Mouse (Mus musculus) lung, postnatal 25 days (tissue): Measurements from ENCODE around the gene 4930404N11Rik.

Source experiments
- DNase-seq: peaks from one replicate; pipeline ENCODE4 v3.0.0; 2022; ENCODE audit warnings: low spot score

Gene 4930404N11Rik

DNA sequence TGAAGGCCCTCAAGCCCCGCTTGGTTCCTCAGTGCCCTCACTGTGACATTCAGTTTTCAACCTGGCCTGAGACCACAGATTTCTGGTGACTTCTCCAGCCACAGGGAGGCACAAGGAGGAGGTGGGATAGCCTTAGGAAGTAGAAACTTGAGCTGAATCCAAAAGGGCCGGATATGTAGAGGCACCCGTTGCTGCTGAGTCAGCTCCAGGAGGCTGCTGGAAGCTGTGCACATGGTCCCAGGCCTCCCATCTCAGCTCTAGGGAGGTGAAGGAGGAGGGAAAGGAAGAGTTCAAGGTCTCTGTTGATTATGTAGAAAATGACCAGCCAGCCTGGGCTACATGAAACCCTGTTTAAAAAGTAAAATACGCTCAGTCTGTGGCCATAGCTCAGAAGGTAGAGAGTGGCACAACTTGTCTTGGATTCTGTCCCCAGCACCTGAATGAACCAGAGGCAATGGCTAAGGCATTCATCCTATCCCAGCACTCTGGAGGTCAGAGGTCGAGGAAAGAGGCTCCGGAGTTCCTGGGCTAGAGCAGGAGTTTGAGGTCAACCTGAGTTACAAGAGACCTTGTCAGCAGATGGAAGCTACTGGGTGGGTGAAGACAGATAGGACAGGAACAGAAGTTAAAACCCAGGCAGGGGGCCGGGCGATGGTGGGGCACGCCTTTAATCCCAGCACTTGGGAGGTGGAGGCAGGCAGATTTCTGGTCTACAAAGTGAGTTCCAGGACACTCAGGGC lies 10.7 kb downstream of the 4930404N11Rik start:
- no peak for DNase-seq

DNA sequence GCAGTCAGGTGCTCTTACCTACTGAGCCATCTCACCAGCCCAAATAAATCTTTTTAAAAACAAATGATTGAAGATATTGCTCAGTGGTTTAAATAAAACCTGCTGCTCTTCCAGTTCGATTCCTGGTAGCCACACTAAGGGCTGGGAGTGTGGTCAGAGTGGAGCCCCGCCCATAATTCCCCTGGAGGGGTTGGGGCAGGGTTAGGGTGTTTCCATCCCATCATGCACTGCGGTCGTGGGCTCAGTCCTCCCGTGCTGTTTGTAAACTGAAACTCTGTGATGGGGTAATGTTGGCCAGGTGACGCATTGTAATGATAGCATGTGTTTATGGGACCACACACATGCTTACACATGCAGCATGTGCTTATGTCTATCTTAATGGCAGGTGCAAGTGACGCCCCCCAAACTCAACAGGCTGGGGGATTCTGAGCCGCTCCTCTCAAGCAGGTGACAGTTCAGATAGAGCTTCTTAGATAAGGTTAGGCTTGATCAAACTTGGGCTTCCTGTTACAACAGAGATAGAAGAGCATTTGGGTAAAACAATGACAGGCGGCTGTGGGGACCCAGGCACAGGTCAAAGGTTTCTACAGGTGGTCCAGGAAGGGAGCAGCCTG lies 13.8 kb downstream of the 4930404N11Rik start:
- no peak for DNase-seq

DNA sequence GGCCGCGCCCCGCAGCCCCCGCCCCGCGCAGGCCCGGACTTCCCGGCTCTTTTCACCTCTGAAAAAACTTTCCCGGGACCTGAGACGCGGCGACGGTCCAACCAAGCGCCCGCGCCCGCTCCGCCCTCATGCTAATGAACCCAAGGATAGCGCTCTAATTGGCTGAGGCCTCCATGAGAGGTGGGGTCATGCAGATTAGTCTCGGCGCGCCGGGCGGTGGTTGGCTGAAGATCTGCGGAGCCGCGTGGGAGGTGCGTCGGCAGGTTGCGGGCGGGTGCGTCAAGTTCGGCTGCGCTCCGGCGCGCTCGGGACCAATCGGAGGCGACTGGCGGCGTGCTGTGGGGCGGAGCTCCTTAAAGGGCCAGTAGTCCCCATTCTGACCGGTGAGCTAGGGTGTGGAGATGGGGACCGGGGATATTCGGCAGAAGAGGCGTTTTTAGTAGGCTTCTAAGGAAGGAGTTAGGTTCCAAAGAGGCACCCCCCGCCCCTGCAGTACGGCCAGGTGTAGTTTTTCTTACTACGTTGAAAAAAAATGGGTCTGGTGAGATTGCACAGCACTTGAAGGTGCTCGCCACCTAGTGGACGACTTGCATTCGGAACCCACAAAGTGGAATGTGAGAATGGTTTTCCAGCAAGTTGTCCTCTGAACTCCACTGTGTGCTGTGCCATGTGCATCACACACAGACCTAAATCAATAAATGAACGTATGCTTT lies 15.1 kb downstream of the 4930404N11Rik start, which contains the start of gene Hmg20b:
Hmg20b (minus strand) TSS at position 130 of the 713 bp plus-strand sequence.
- peak; percentile 100 for DNase-seq

DNA sequence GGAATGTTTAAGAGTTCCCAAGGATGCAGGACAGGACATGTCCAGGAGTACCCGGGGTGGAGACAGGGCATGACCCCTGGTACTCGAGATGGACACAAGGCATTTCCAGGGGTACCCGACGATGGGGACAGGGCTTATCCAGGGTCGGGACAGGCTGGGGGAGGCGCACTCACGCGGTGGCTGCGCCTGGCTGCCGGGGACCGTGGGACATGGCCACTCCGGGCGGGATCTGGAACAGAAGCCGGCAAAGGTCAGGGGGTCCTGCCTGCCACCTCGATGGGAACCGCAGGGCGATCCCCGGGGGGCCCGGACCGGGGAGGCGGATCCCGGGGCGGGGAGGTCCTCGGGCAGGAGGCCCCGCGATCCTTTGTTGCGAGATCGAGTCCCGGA lies 15.7 kb downstream of the 4930404N11Rik start:
- DNase-seq: no peak

DNA sequence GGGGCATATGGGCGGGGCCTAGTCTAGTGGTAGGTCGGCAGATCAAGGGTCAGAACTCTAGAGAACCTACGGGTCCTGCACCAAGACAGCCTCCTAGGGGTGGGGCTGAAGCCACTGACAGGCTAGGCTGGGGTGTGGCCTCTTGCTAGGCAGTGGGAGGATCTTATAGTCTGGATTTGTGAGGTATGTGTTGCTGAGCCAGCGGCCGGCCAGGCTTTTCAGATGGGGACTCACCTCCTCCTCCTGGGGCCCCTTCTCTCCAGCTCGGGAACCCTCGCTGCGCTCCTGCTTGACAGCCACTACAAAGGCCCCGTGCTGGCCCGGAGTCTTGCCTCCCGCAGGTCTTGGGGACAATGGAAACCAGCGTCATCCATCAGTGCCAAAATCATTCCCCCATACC lies 16.5 kb downstream of the 4930404N11Rik start:
- peak; percentile 55 for DNase-seq

DNA sequence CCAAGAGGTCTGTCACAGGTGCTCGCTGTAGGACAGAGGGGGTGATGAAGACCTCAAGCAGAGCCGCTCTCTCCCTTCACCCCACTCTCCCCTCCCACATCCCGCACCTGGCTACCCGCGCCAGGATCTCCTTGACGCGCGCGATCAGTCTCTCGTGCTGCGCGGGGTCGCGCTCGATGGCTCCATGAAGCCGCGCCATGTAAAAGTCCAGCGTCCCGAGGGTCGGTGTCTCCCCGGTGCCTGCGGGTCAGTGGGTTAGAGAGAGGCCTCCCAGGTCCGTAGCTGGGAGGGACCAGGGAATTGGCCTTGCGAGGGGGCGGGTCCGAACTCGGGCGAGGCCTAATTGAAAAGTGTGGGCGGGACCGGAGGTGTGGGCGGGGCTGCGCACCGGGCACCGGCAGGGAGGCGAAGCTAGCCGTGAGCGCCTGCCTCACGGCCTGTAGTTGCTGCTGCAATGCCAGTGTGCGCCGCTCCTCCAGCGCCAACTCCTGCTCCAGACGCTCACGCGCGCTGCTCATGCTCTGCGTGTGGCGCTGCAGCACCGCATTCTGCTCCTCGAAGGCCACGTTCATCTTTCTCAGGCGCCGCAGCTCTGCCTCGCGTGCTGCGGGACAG lies 19.1 kb downstream of the 4930404N11Rik start:
- DNase-seq: peak; percentile 72

DNA sequence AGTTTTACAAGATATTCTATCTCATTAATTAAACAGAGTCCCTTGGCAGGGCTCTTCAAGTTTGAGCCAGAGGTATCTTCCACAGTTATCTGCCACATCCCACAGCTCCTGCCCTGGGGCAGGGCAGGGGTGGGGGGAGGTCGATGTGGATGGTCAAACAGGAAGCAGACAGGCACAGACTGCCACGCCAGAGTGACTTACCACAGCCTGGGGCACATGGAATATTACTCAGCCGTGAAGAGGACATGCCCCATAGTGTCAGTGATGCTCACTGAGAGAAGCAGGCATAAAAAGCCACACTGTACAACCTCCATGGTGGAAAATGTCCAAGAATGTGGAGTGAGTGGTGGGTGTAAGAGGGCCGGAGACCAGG lies 20.5 kb downstream of the 4930404N11Rik start:
- DNase-seq: no peak

DNA sequence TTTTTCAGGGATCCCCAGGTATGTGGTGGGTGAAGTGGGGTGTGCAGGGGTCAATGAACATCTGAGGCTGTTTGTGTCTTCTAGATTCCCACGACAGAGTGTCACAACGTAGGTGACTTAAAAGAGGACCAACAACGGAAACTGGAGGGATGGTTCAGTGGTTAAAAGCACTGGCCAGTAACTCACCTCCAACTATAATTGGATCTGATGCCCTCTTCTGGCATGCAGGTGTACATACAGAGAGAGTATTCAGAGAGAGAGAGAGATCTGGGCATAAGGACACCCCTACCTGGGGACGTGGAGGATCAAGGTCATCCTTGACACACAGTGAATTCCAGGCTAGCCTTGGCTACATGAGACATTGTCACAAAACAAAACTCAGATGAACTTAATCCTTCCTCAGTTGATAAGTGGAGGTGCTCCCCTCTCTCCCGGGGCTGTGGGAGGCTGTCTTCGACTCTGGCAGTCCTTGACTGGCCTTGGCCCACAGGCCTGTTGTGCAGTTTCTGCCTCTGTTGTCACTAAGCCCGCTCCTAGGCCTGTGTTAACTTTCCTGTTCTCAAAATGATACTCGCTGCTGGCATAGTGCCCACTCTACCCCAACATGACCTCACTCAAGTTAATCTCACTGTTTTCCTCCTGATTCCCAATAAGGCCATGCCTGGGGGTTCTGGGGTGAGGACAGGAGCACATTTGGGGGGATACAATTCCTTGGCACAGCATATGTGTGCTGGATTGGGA lies 21.0 kb downstream of the 4930404N11Rik start:
- no peak for DNase-seq

DNA sequence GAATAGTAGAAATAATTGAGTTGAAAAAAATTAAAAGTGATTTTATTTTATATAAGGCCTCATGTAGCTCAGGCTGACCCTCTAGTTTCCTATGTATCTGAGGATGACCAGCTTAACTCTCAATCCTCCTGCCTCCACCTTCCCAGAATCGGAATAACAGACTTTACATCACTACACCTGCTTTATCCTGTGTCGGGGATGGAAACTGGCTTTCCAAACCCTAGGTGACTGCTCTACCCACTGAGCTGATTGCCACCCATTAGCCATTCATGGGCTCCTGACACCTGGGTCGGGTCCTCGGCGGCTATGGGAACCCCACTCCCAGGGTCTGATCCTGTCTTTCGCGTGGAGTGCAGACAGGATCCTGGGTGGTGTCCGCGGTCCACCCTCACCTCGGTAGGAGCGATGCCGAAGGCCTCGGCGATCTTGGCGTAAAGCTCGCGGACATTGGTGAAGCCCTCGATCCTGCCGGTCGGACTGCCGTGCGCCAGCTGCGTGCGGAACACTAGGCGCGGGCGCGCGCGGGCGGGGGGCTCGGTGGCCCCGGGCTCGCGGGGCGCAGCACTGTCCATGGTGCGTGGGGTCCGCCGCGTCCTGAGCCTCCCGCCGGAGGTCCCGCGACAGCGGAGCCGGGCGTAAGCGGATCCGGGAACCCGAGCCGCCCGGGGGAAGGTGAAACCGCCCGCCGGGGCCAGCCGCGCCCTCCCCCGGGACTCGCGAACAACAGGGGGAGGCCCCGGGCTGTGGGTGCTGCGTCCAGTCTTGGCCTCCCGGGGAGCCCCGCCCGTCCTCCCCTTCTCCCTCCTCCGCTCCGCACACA lies 22.7 kb downstream of the 4930404N11Rik start, which contains the start of gene Gipc3:
Gipc3 (minus strand) TSS at position 581 of the 820 bp plus-strand sequence.
- DNase-seq: no peak

DNA sequence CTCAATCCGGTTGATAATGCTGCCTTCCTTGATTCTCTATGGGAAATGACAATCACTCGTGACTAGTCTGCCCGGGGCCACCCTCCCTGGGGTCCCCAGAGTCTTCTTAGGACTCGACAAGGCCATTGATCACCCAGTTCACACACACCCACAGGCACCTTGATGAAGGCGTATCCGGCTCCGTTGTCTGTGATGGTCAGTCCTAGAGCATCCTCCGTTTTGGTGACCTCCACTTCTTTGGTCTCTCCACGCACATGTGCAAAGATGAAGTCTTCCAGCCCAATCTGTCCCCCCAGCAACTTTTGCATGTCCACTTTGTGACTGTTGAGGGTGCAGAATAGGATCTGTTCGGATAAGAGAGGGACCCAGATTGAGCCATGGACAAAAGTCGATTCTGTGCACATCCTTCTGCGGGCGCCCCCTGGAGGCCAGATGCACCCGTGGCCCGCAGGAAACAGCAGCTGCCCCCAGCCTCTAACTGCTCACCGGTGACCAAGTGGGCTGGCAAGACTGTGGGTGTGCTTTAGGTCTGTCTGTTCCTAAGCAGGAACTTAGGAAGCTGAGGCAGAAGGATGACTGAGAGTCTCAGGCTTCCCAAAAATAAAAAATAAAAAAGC lies 24.2 kb downstream of the 4930404N11Rik start:
- peak; percentile 71 for DNase-seq

DNA sequence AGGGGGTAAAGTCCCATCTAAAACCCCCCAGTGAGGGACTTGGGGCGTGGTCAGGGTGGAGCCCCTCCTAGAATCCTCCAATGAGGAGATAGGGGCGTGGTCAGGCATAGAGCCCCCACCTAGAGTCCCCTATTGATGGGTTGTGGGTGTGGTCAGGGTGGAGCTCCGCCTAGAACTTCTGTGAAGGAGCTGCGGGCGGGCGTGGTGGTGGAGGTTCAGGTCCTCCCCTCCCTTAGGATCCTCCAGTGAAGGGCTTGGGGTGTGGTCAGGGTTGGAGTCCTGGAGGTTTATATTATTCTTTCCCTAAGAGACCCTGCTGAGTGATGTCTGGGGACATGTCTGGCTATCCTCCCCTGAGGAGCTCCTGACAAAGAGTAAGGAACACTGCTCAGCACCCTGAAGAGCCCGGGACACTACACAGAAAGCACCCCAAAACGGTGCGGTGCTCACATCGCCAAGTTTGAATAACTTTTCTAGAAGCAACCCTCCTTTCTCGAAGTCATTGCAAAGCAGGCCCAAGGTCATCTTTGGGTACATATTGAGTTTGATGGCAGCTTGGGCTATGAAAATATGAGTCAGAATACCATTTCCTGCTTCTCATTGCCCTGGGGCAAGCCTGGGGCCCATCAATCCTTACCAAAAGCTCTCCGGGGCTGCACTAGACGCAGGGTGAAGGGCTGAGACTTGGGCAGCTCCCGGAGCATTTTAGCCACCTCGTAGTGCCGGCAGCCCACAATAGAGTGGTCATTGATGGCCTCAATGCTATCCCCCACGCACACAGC lies 24.9 kb downstream of the 4930404N11Rik start:
- DNase-seq: no peak

DNA sequence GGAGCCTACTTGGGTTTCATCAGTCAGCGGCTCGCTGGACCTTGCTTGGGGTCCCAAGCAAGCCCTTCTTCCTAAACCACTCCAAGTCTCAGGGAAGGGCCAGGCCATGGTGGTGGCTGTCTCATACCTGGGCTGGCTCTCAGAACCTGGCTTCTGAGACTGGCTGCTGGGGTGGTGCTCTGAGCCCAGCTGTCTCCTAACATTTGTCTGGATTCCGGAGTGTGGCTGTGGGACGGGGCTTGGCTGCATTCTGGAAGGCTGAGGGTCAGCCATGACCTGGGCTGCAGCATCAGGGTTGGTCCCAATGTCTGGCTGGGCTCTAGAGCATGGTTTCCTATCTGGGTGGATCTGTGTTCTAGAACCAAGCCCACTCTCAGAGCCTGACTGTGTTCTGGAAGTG lies 29.1 kb downstream of the 4930404N11Rik start:
- no peak for DNase-seq

DNA sequence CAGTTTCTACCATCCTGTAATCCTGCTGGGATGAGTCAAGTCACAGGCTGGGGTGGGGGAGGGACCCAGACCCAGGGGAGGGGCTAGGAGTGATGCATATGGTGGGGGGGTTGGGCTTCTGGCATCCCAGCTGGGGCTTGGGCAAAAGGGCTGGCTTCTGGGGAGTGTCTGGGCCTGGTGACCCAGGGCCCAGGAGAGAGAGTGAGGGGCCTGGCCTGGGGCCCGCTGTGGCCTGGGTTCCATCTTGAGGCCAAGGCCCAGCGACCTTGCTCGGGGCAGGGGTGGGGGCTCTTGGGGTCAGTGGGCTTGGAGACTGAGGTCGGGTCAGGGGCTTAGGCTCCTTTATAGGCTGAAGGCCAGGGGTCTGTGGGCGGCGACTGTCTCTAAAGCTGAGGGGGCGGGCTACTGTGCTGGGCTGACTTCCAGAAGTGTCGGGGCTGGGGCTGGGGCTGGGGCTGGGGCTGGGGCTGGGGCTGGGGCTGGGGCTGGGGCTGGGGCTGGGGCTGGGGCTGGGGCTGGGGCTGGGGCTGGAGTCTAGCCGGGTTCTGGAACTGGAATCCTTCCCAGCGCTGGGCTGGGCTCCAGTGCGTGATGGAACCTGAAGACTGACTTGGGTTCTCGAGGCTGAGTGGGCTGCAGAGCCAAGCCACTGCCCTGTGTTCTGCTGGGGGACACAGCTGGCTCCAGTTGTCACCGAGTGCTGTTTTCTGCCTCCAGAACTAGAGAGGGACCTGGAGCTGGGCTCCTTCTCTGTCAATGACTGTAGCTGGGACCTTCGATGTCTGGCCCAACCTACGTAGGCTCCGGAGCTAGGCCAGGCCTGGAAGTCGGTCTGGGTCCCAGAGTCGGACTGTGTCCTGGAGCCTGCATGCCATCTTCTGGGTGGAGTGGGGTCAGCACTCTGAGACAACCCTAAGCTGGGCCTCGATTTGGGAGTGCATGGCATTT lies 29.9 kb downstream of the 4930404N11Rik start:
- no peak for DNase-seq

DNA sequence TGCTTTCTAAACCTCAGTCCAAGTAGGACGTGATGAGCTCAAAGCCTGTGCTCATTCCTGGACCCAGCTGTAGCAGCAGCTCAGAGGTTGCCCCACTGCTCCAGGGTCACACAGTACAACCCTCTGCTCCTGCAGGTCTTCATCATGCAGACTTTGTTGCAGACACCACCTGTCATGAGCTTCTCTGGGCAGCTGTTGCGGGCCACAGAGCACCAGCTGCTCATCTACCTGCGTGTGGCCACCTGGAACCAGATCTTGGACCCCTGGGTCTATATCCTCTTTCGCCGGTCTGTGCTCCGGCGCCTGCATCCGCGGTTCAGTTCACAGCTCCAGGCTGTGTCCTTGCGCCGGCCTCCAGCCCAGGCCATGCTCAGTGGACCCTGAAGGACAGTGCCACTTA lies 31.3 kb downstream of the 4930404N11Rik start:
- no peak for DNase-seq

DNA sequence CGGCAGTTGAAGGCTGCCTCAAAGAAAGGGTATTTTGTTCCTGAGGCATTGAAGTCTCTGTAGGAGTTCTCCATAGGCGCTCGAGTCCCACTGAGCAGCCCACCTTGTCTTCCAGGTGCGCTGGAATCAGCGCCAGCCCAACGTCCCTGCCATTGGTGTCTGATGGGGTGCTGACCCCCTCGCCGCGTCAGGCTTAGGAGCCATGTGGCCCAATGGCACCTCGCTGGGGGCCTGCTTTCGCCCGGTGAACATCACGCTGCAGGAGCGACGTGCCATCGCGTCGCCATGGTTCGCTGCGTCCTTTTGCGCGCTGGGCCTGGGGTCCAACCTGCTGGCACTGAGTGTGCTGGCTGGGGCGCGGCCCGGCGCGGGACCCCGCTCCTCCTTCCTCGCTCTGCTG lies 33.3 kb downstream of the 4930404N11Rik start:
- DNase-seq: no peak

DNA sequence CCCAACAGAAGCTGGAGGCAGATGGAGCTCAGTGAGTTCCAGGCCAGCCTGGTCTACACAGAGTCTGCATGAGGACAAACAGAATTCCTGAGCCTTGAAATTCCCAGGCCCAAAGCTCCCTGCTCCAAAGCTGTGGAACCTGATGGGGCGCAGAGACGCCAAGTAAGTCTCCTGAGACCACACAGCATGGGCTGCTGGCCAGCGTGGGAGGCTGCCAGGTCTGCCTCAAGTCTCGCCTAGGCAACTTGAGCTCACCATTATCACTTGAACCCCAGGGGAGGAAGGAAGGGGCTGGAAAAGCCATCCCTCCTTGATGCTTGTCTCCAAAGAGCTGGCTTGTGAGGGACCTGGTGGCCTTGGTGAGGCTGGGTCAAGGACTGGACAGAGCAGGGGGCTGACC lies 35.6 kb downstream of the 4930404N11Rik start:
- DNase-seq: no peak

DNA sequence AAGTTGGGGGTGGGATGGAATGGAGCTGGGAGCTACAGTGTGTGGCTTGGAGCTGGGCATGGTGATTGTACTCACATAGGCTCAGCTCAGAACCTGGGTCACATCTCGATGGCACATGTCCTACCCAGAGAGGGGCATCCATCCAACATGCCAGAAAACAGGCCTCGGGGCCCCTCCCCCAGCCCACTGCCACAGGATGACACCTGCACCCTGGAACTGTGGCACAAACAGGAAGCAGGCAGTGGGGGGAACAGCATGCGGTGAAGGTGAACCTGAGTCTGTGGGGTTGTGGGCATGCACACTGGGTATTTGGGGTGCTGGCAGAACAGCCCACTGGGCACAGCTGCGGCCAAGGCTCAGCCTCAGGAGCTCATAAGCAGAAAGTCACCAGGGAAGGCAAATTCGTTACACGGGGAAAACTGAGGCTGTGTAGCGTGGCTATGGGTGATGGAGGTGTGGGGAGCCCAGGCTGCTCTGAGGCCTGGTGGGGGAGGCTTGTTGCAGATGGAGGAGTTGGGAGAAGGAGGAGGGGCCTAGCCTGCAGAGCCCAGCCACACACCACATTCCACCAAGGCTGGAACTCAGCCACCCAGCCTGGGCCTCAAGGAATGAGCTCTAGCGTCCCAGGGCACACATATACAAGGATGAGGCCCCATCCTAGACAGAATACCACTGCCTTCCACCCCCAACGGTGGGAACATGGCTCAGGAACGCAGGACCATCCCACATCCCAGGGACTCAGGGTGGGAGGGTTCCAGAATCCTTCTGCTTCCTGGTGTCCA lies 36.2 kb downstream of the 4930404N11Rik start:
- no peak for DNase-seq

DNA sequence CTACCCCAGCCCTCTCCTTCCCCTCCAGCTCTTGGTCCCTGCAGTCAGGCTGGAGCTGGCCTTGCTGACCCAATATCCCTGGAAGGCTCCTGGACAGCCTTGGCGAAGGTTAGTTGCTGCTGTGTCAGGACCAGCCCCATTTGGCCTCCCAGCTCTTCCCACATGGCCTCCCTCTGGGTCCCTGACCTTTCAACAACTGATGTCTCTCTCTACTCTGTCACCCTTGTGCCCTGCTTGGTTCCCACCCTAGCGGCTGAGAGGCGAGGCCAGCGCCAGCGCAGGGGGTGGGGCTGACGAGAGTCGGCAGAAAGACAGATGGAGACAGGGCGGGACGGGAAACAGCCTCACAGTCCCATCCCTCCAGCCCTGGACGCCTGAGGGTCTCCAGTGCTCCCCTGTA lies 37.2 kb downstream of the 4930404N11Rik start, which contains the start of gene Tbxa2r:
Tbxa2r (plus strand) TSS at position 346 of the 400 bp plus-strand sequence.
- peak; percentile 74 for DNase-seq
